Mouse (Mus musculus) kidney, embryonic 16.5 days (tissue): ENCODE data around the gene Noct. TPM values are rescaled to one million over a fixed set of nuclear protein-coding genes. Genes with fewer than 3 reads are reported as not detected.
"Not testable (repeated sequence)": the region's sequence is repeated elsewhere in the genome, so short reads cannot be mapped to it uniquely, and the experiment has no call there.

Experiments
- ATAC-seq: fragments of 200-750 bp; cut with Nextera tagmentation; 2 replicates; pipeline ENCODE4 v1.8.0; 2017; ENCODE audit warnings: moderate TSS enrichment; ENCODE audit not compliant: low FRiP score, low TSS enrichment
- H3K27ac ChIP-seq: fragments of 300-500 bp; sonication (generic); 2 replicates; pipeline ENCODE4 v1.5.1; 2014; ENCODE audit warnings: low read length
- H3K27me3 ChIP-seq: fragments of 300-500 bp; sonication (generic); 2 replicates; pipeline ENCODE4 v1.6.1; 2014; ENCODE audit warnings: low read length, control low read depth, mixed read lengths; ENCODE audit not compliant: insufficient read depth
- H3K36me3 ChIP-seq: fragments of 300-500 bp; sonication (generic); 2 replicates; pipeline ENCODE4 v1.6.1; 2014; ENCODE audit warnings: low read length, control low read depth, mixed read lengths; ENCODE audit not compliant: insufficient read depth
- H3K4me1 ChIP-seq: fragments of 300-500 bp; sonication (generic); 2 replicates; pipeline ENCODE4 v1.6.1; 2014; ENCODE audit warnings: low read length, control low read depth, mixed read lengths; ENCODE audit not compliant: insufficient read depth
- H3K4me2 ChIP-seq: fragments of 300-500 bp; sonication (generic); replicated peaks from 2 replicates; pipeline ENCODE4 v1.6.1; 2014; ENCODE audit warnings: low read depth, low read length
- H3K4me3 ChIP-seq: fragments of 300-500 bp; sonication (generic); 2 replicates; pipeline ENCODE4 v1.5.1; 2014; ENCODE audit warnings: mild to moderate bottlenecking, low read length
- H3K9ac ChIP-seq: fragments of 300-500 bp; sonication (generic); replicated peaks from 2 replicates; pipeline ENCODE4 v1.6.1; 2014; ENCODE audit warnings: low read length
- H3K9me3 ChIP-seq: fragments of 300-500 bp; sonication (generic); 2 replicates; pipeline ENCODE4 v1.6.1; 2016; ENCODE audit warnings: low read length, control low read depth
- WGBS: fragments of 180-500 bp; shearing (Covaris S2); extraction: QIAGEN DNeasy Blood & Tissue Kit; methylation state at CpG from one replicate; pipeline ENCODE4 v1.1.7; 2014; 5-methylcytosine and 5-hydroxymethylcytosine counted together
- polyA plus RNA-seq: library from polyadenylated mRNA; unstranded; fragments of >200 nt; fragmentation: Nextera tagmentation; extraction: Ambion mirVana; gene quantifications from 2 replicates; pipeline ENCODE4 v1.2.1, GENCODE M21; 2015

Noct gene
- 7.2 and 7.9 TPM in 2 replicates for polyA plus RNA-seq

- WGBS, result under 1% methylated on average over 87 of the region's 100 CpGs
- H3K9ac ChIP-seq, result peak within 1 kb of the TSS; percentile 91
- peak within 1 kb of the TSS; percentile 86 for H3K4me3 ChIP-seq
- H3K9me3 ChIP-seq, result no peaks in the 10 kb centered on the region
- peaks cover 33% of the 10 kb centered on the region for H3K4me1 ChIP-seq
- ATAC-seq, result peak; percentile 89
- H3K4me2 ChIP-seq, result peak within 1 kb of the TSS; percentile 83
- peak within 1 kb of the TSS; percentile 96 for H3K27ac ChIP-seq
- H3K36me3 ChIP-seq, result no peaks in the 10 kb centered on the region
- H3K27me3 ChIP-seq, result no peaks in the 10 kb centered on the region
Measured at GRCm38 (mm10) chr3:51224363-51225225, at the start of gene Noct. TSS of gene Noct (plus strand) at chr3:51224447.

- H3K9me3 ChIP-seq, result no peaks in the 10 kb centered on the region
- no peak overlapping the region for H3K4me3 ChIP-seq
- H3K36me3 ChIP-seq, result no peaks in the 10 kb centered on the region
- 41% methylated on average over 10 of the region's 10 CpGs for WGBS
- no peak overlapping the region for H3K9ac ChIP-seq
- H3K4me2 ChIP-seq, result no peak overlapping the region
- H3K27ac ChIP-seq, result no peak overlapping the region
- no peaks in the 10 kb centered on the region for H3K4me1 ChIP-seq
- no peak for ATAC-seq
- no peaks in the 10 kb centered on the region for H3K27me3 ChIP-seq
Measured at GRCm38 (mm10) chr3:51178158-51178557, 46.1 kb upstream of the Noct start.

DNA sequence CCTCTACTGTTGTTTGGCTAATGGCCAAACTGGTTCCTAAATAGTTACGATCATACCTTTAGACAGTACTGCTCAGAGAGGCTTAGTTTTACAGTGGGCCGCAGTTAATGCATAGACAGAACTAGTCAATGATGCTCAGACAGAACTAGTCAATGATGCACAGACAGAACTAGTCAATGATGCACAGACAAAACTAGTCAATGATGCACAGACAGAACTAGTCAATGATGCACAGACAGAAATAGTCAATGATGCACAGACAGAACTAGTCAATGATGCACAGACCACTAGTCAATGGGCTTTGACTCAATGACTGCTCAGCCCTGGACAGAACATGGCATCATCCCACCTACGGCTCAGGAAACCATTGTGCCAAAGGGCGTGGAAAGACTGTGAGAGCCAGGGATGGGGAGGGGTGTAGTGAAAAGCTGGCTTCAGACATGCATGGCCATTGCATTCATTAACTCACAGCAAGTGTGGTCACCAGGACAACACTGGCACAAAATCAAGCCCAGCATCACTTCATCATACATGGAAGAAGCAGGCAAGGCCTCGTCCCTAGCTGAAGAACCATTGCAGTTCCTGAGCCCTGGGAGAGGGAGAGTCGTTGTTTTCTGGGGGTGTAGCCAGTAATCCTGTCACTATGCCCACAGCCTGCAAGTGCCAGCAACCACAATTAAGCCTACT, 44.6 kb upstream of the Noct start:
- WGBS, result 90% methylated on average over 6 of the region's 6 CpGs
- H3K4me1 ChIP-seq, result no peaks in the 10 kb centered on the region
- no peak overlapping the region for H3K4me2 ChIP-seq
- no peak for ATAC-seq
- H3K9me3 ChIP-seq, result no peaks in the 10 kb centered on the region
- no peak overlapping the region for H3K9ac ChIP-seq
- no peak overlapping the region for H3K4me3 ChIP-seq
- no peak overlapping the region for H3K27ac ChIP-seq
- H3K27me3 ChIP-seq, result no peaks in the 10 kb centered on the region
- no peaks in the 10 kb centered on the region for H3K36me3 ChIP-seq

GRCm38 (mm10) chr3:51180341-51180940, 43.8 kb upstream of the Noct start:
- Histone ChIP-seq H3K9ac (no peak overlapping the region), H3K4me1 (0 out of 2 replicates have a peak, but pooled peaks cover 3% of the 10 kb centered on the region), H3K9me3 (no peaks in the 10 kb centered on the region), H3K27ac (no peak overlapping the region), H3K4me3 (no peak overlapping the region), H3K27me3 (no peaks in the 10 kb centered on the region), H3K4me2 (no peak overlapping the region), H3K36me3 (no peaks in the 10 kb centered on the region)
- 77% methylated on average over 8 of the region's 8 CpGs for WGBS
- ATAC-seq, result no peak

- WGBS, result 84% methylated on average over 5 of the region's 5 CpGs
- no peak overlapping the region for H3K4me3 ChIP-seq
- no peak overlapping the region for H3K9ac ChIP-seq
- H3K27me3 ChIP-seq, result no peaks in the 10 kb centered on the region
- no peaks in the 10 kb centered on the region for H3K36me3 ChIP-seq
- no peaks in the 10 kb centered on the region for H3K9me3 ChIP-seq
- ATAC-seq, result no peak
- no peak overlapping the region for H3K27ac ChIP-seq
- 0 out of 2 replicates have a peak, but pooled peaks cover 3% of the 10 kb centered on the region for H3K4me1 ChIP-seq
- no peak overlapping the region for H3K4me2 ChIP-seq
Measured at GRCm38 (mm10) chr3:51182455-51182854, 41.8 kb upstream of the Noct start.

- ATAC-seq, H3K9ac ChIP-seq, H3K4me2 ChIP-seq, H3K36me3 ChIP-seq, H3K9me3 ChIP-seq, H3K4me1 ChIP-seq, H3K27me3 ChIP-seq, H3K4me3 ChIP-seq, H3K27ac ChIP-seq: not testable (repeated sequence)
- 84% methylated on average over 1 of the region's 1 CpGs for WGBS
Measured at GRCm38 (mm10) chr3:51183508-51183907, 40.7 kb upstream of the Noct start.

DNA sequence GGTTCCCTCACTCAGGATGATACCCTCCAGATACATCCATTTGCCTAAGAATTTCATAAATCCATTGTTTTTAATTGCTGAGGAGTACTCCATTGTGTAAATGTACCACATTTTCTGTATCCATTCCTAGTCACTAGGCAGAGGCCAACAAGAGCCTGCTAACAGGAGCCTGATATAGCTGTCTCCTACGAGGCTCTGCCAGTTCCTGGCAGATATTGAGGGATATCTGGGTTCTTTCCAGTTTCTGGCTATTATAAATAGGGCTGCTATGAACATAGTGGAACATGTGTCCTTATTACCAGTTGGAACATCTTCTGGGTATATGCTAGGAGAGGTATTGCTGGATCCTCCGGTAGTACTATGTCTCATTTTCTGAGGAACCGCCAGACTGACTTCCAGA, 40.3 kb upstream of the Noct start:
- not testable (repeated sequence) for H3K4me2 ChIP-seq

DNA sequence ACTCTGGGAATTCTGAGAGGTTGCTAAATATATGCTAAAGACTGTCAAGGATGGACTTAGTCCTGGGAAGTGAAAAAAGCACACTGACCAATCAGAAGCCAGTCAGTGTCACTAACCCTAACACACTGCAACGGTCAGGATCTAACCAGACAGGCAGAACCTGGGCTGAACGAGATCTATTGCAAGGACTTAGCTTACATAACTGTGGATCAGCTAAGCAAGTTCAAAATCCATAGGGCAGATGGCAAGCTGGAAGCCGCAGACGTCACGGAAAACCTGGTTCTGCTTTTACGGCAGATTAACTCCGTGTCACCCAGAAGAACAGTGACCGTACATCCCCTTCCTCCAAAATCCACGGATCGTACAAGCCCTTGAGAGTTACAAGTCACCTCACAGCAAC, 39.5 kb upstream of the Noct start:
- Histone ChIP-seq H3K9ac (no peak overlapping the region), H3K9me3 (no peaks in the 10 kb centered on the region), H3K4me3 (no peak overlapping the region), H3K4me2 (no peak overlapping the region), H3K4me1 (0 out of 2 replicates have a peak, but pooled peaks cover 3% of the 10 kb centered on the region), H3K27ac (no peak overlapping the region), H3K36me3 (no peaks in the 10 kb centered on the region), H3K27me3 (no peaks in the 10 kb centered on the region)
- WGBS, result 68% methylated on average over 10 of the region's 10 CpGs
- ATAC-seq, result no peak

More for the DNA sequence above, 40.3 kb upstream of the Noct start:
- not testable (repeated sequence) for H3K9ac ChIP-seq, ATAC-seq, H3K36me3 ChIP-seq, H3K27ac ChIP-seq, H3K4me3 ChIP-seq, H3K9me3 ChIP-seq, H3K4me1 ChIP-seq, H3K27me3 ChIP-seq
- 92% methylated on average over 3 of the region's 3 CpGs for WGBS

GRCm38 (mm10) chr3:51185406-51185805, 38.8 kb upstream of the Noct start:
- Histone ChIP-seq H3K4me1 (0 out of 2 replicates have a peak, but pooled peaks cover 3% of the 10 kb centered on the region), H3K27me3 (no peaks in the 10 kb centered on the region), H3K36me3 (no peaks in the 10 kb centered on the region), H3K9ac (no peak overlapping the region), H3K27ac (no peak overlapping the region), H3K4me3 (no peak overlapping the region), H3K9me3 (no peaks in the 10 kb centered on the region), H3K4me2 (no peak overlapping the region)
- ATAC-seq, result no peak
- WGBS, result 76% methylated on average over 7 of the region's 7 CpGs
